Mouse (Mus musculus): Measurements from ENCODE around the gene Olfr764-ps1.
A peak's percentile ranks its signal among the peaks of the same experiment; 100 is the strongest.
"Not testable (repeated sequence)": the region's sequence is repeated elsewhere in the genome, so short reads cannot be mapped to it uniquely, and the experiment has no call there.

Gene Olfr764-ps1

GRCm38 (mm10) chr10:129039796-129040195 lies at the start of gene Olfr764-ps1:
Gene Olfr764-ps1 (minus strand): TSS chr10:129039896.
- no peak for DNase-seq (ENCODE audit: low spot score in 2 of 2)

DNA sequence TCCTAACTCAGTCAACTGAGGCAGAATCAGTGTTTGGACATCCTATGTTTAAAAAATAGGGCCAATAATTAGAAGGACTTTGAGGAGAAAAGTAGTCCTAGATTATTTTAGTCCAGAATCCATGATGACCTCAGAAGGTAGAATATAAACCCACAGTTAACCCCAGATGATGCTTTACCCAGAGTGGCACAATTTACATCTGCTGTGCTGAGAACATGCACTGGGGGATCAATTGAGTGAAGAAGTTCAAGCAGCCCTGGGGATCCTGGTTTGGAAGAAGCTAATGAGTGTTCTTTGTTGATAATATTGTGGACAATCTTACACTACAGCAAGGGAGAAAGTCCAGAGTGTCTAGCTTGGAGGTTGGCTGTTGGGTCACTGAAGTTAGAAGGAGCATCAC lies 43.1 kb upstream of the Olfr764-ps1 start, which contains the start of gene Olfr767:
Olfr767 (minus strand) TSS at position 101 of the 400 bp plus-strand sequence.
- not testable (repeated sequence) for DNase-seq (ENCODE audit: low spot score in 2 of 2)

DNA sequence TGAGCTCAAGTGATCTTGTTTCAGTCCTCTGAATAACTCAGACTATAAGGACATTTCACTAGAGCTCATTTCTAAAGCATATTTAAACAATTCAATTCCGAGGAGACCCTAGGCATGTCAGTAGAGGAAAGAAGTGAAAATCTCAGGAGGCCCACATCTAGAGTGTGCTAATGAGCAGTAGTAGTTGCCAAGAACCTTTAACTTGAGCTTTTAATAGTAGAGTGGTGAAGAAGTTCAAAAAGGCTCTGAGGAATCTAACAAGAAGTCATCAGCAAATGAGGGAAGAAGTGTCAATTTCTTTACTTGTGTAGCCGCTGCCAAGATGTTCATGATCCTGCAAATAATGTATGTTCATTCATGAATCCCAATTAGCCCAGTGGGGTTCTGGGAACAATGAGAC lies 29.2 kb upstream of the Olfr764-ps1 start, which contains the start of gene Olfr766-ps1:
Olfr766-ps1 (minus strand) TSS at position 101 of the 400 bp plus-strand sequence.
- no peak for DNase-seq (ENCODE audit: low spot score in 2 of 2)

DNA sequence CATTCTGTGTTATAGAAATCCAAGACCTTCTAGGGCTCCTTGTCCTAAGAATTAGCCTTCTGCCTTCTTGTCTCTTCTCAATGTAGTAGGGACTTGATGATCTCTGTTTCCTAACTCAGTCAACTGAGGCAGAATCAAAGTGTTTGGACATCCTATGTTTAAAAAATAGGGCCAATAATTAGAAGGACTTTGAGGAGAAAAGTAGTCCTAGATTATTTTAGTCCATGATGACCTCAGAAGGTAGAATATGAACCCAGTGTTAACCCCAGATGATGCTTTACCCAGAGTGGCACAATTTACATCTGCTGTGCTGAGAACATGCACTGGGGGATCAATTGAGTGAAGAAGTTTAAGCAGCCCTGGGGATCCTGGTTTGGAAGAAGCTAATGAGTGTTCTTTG lies 10.2 kb upstream of the Olfr764-ps1 start, which contains the start of gene Olfr765:
Olfr765 (minus strand) TSS at position 101 of the 400 bp plus-strand sequence.
- not testable (repeated sequence) for DNase-seq (ENCODE audit: low spot score in 2 of 2)

DNA sequence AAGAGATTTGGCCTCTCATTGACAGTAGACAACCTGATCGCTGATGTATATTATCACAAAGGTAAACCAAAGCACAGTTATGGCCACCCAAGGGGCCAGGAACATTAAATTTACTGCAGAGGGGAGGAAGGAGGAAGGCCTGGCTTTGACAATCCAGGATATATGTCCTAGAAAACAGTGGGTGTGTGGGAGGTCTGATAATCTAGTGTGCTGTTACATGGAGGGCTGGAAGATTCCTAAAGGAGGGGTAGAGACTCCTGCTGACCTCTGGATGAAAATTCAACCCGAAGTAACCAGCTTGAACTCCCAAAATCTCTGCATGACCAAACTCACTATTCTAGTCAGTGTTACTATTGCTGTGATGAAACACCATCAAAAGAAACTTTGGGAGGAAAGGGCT lies 11.4 kb downstream of the Olfr764-ps1 start:
- no peak for DNase-seq (ENCODE audit: low spot score in 2 of 2)

DNA sequence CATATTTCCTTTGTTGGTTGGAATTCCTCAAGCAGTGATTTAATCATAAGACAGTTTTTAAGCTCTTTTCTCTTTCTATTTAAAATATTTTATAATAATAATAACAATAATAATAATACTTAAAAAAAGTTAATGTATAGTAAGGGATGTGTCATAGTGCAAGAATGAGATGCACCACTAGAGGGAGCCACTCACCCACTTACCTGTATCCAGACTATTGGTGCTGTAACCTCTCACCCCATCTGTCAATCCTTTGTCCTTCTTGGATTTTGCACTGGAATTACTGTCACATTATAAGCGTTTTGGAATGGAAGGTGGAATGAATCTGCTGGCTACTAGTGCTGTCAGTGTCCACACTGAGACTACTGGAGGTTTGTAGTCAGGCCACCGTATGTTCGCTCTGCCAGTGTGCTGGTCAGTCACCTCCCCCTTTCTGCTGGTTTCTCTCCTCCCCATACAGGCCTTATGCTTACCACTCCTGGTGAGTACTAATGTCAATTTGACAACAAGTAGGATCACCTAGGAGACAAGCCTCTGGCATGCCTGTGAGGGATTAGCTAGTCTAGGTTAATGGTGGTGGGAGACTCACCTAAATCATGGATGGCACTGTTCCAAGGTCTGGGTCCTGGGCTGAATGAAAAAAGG lies 13.6 kb downstream of the Olfr764-ps1 start:
- peak; percentile 1 to 3 for DNase-seq (ENCODE audit: low spot score in 2 of 2)

GRCm38 (mm10) chr10:129023319-129023718 lies 16.4 kb downstream of the Olfr764-ps1 start:
- DNase-seq (ENCODE audit: low spot score in 2 of 2): no peak

- no peak for DNase-seq (ENCODE audit: low spot score in 2 of 2)
Observed at GRCm38 (mm10) chr10:129014477-129014876, 25.2 kb downstream of the Olfr764-ps1 start.

DNA sequence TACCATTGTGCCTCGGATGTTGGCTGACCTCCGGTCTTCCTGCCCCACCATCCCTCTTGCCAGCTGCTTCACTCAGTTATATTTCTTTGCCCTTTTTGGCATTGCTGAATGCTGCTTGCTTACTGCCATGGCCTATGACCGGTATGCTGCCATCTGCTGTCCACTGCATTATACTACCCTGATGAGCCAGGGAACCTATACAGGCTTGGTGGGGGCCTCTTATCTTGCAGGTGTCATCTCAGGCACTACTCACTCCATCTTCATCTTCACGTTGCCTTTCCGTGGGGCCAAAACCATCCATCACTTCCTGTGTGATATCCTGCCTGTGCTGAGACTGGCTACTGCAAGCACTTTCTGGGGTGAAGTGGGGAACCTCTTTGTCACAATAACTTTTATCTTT lies 28.2 kb downstream of the Olfr764-ps1 start:
- DNase-seq (ENCODE audit: low spot score in 2 of 2): not testable (repeated sequence)

GRCm38 (mm10) chr10:129010288-129010841 lies 29.3 kb downstream of the Olfr764-ps1 start, which contains the start of gene Olfr763:
Gene Olfr763 (plus strand): TSS chr10:129010791.
- no peak for DNase-seq (ENCODE audit: low spot score in 2 of 2)

GRCm38 (mm10) chr10:129004032-129004920 lies 35.4 kb downstream of the Olfr764-ps1 start:
- DNase-seq (ENCODE audit: low spot score in 2 of 2): no peak

GRCm38 (mm10) chr10:128996523-128997040 lies 43.1 kb downstream of the Olfr764-ps1 start:
- DNase-seq (ENCODE audit: low spot score in 2 of 2): no peak

DNA sequence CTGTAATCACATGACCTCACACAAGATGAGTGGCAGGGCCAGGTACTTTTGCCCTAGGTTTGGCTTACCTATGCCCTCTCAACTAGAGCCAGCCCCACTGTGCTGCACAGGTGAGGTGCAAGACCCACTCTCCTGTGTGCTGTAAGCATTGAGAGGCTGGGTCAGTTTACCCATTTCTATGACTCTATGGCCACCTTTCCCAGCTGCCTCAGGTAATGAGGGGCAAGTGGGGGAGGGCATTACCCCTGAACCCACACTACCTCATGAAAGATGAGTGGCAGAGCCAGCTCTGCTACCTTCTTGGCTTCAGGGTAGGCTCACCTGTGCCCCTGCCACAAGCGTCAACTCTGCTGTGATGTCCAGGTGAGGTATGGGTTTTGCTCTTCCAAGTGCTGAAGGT lies 43.9 kb downstream of the Olfr764-ps1 start:
- no peak for DNase-seq (ENCODE audit: low spot score in 2 of 2)

- DNase-seq (ENCODE audit: low spot score in 2 of 2): no peak
Observed at GRCm38 (mm10) chr10:128990994-128991393, 48.7 kb downstream of the Olfr764-ps1 start.

DNA sequence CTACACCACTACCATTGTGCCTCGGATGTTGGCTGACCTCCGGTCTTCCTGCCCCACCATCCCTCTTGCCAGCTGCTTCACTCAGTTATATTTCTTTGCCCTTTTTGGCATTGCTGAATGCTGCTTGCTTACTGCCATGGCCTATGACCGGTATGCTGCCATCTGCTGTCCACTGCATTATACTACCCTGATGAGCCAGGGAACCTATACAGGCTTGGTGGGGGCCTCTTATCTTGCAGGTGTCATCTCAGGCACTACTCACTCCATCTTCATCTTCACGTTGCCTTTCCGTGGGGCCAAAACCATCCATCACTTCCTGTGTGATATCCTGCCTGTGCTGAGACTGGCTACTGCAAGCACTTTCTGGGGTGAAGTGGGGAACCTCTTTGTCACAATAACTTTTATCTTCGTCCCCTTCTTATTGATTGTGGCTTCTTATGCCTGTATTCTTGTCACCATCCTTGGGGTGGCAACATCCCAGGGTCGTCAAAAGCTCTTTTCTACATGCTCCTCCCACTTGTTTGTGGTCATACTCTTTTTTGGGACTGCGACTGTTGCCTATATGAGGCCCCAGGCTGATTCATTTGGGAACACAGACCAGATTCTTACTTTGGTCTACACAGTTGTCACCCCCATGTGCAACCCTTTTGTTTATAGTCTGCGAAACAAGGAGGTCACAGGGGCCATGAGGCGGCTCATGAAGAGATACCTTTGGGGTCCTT lies 49.4 kb downstream of the Olfr764-ps1 start:
- DNase-seq (ENCODE audit: low spot score in 2 of 2): not testable (repeated sequence)

DNA sequence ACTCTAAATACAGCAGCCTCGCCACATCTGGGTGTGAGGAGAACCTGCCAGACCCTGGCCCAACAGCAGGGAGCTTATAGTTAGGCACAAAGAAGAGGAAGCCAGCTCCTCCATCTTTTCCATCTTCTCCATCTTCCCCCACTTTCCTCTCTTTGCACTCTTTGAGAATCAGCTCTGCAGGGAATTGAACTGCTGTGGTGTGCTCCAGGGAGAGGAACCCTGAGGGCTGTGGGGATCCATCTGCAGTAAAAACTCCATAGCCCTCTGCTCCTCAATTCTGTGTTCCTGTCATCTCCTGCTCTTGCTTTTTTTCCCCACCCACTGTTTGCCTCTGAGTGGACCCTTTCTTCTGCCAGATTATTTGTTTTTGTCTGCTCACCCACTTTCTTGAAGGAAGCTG lies 50.6 kb downstream of the Olfr764-ps1 start, which contains the start of gene Olfr9:
Olfr9 (plus strand) TSS at position 301 of the 400 bp plus-strand sequence.
- not testable (repeated sequence) for DNase-seq (ENCODE audit: low spot score in 2 of 2)

Data from urinary bladder, postnatal 36 days (tissue).